Mouse (Mus musculus): ENCODE results near the gene Naip6.
"Not testable (repeated sequence)": the region's sequence is repeated elsewhere in the genome, so short reads cannot be mapped to it uniquely, and the experiment has no call there.

The Naip6 gene

DNA sequence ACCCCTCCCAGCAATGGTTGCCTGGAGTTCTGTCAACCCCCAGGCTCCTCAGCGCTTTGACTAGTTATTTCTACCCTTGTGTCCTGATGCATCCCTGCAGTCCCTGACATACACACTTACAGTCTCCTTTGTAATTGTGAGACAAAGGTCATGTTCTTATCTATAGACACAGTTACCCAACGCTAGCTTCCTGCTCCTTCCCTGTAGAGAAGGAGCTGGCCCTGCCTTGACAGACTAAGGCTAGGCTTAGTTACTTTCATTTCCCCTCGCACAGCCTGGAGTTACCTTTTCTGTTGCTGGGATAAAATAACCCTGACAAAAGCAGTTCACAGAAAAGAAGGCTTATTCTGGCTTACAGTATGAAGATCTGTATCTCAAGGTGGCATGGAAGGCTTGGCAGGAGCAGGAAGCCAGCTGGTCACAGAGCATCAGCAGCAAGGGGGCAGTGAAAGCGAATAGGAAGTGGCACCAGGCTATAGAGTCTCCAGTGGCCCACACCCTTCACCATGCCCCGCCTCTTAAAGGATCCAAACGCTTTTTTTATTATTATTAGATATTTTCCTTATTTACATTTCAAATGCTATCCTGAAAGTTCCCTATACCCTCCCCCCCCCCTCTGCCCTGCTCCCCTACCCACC lies at the start of gene Naip6:
Gene Naip6 (minus strand): TSS at position 419 of the 638 bp plus-strand sequence.
- not testable (repeated sequence) for DNase-seq (ENCODE audit: extremely low spot score)

DNA sequence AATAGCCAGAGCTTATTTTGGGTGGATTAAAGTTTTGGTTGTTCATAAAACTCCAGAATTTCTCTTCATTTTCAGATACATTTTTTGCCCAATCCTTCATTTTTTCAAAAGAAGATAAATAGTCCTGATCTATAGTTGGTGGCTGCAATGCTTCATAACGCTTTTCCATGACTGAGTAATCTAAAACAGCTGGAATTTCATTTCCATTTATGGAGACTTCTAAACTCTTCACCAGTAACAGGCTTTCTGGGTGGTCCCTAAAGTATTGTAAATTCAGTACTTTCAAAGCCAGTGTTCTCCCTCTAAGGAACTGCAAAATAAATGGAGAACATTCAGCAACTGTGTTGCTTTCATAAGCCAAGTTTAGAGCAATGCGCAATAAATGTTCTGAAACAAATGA lies 34.8 kb upstream of the Naip6 start:
- not testable (repeated sequence) for DNase-seq (ENCODE audit: extremely low spot score)

DNA sequence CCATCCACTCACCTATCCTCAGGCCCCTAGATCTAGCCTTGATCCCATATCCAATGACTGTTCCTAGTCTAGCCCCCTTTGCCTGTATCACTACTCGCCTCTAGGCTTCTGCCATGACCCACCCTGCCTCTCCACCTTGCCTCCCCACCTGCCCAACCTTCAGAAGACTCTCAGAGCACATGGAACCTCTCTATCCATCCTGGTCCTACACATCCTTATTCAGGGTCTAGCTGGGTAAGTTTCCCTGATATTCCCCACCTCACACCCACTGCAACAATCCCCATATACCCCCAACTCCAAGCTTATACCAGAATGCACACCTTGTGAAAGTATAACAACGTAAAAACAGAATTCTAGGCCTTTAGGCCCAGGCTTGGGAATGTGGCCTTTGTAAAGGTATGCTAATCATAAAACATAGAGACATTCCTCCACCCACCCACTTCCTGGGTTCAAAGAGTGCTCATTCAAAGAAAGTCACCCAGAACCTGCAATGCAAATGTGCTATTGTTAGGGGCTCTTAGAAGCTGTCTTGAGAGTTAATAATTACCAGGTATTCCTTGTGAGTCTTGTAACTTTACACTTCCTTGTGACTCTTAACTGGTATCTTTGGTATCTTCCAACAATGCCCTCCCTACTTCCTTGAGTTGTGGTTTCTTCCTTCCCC lies 32.2 kb upstream of the Naip6 start:
- not testable (repeated sequence) for DNase-seq (ENCODE audit: extremely low spot score)

DNA sequence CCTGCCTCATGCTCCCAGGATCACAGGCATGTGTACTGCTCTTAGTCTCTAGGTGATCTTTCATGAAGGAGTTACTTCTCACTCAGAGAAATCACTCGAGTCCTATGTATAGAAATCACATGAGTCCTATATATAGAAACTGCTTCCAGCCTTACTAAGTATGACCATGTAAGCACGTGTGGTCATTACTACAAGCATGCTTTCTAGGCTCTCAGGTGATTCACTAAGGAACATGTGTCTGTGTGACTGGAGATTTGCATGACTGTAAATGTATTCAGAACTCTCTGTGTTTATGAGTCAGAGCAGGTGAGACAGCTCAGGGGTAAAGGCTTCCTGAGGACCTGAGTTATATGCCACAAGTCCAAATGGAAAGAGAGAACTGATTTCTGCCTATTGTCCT lies 24.3 kb upstream of the Naip6 start:
- DNase-seq (ENCODE audit: extremely low spot score): no peak

DNA sequence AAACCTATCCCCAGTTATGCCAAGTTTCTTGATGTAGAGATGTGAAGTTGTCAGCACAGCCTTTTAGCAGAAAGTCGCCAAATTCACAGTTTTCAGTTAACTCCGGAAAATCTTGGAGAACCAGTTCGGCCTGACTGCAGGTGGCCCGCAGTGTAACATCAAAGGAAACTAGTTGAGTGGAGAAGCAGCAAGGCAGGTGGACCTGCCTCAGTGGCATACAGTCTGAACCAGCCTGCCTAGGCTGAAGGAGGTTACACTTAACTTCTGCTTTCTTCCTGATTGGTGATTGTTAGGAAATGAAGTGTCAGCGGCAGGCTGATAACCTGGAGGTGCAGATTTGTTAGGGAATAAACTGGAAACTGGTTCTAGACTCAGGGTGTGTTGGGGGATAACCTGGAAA lies 14.3 kb upstream of the Naip6 start:
- DNase-seq (ENCODE audit: extremely low spot score): not testable (repeated sequence)

DNA sequence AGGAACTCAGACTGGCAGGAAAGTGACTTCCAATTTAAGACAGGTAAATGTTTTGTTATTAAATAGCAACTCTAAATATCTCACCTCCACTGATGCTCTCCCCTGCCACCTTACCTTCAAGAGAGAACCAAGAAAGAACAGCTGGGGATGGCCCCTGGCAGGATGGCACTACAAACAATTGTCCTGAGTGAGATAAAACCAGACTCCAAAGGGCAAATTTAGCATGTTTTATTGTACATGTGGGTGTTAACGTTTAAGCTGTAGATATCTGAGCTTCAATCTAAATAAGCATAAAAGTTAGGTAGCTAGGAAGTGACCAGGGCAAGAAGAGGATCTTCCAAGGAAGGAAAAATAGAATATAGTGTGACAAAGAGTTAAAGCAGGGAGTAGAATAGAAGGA lies 11.4 kb upstream of the Naip6 start:
- DNase-seq (ENCODE audit: extremely low spot score): not testable (repeated sequence)

DNA sequence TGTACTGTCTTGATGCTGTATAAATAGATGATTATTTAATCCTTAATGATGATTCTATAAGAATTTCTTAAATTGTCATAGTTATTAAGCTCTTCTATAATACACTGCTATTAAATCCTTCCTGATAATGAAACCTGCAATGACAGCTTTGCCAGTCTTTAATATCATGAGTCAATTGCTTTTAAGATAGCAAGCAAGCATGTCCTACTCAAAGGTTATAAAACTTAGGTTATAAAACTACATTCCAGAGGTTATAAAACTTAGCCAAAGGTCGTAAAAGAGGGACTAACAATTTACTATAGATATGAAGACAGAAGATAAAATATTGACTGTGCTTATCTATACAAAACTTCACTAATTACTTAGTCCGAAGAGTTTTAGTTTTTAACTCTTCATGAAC lies 10.6 kb upstream of the Naip6 start:
- not testable (repeated sequence) for DNase-seq (ENCODE audit: extremely low spot score)

DNA sequence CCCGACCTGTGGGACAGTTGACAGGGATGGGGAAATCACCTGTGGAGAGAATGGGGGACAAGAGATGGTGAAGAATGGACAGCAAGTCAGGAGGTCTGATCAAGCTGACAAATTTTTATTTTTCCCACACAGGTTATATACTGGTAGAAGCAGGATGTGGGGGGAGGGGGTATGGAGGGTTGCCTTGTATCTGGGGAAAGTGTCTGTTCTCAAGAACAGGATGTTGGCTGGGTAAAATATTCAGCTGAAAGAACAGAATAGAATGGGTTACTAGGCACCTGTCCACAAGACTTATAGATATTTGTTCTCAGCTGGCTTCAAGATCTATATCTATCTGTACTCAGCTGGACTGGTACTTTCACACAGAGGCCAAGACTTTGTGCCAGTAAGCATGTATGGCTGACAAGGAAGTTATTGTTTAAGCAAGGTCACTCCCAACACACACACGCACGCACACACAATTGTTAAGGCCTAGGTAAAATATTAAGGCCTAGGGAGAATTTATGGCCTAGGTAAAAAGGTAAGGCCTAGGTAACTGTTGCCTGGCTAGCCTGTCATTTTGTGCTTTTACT lies 4.9 kb upstream of the Naip6 start:
- not testable (repeated sequence) for DNase-seq (ENCODE audit: extremely low spot score)

DNA sequence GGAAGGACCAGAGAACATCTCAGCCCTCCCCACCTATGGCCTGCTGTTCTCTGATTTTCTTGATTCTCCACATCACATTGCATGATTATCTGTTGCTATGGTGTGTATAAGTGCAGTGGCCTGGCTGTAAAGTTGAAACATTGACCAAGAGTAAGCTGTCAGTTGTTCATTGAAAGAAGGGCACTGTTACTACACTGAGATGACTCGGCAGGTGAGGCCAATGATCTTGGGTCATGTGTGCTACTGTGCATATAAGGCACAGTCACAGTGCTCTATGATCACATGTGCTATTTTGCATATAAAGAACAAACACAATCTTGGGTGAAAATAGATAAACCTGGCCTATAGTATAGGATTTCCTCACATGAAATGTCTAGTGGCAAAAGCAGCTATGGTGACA lies 32.9 kb downstream of the Naip6 start:
- no peak for DNase-seq (ENCODE audit: extremely low spot score)

DNA sequence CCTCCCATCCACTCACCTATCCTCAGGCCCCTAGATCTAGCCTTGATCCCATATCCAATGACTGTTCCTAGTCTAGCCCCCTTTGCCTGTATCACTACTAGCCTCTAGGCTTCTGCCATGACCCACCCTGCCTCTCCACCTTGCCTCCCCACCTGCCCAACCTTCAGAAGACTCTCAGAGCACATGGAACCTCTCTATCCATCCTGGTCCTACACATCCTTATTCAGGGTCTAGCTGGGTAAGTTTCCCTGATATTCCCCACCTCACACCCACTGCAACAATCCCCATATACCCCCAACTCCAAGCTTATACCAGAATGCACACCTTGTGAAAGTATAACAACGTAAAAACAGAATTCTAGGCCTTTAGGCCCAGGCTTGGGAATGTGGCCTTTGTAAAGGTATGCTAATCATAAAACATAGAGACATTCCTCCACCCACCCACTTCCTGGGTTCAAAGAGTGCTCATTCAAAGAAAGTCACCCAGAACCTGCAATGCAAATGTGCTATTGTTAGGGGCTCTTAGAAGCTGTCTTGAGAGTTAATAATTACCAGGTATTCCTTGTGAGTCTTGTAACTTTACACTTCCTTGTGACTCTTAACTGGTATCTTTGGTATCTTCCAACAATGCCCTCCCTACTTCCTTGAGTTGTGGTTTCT lies 45.9 kb downstream of the Naip6 start:
- DNase-seq (ENCODE audit: extremely low spot score): not testable (repeated sequence)

DNA sequence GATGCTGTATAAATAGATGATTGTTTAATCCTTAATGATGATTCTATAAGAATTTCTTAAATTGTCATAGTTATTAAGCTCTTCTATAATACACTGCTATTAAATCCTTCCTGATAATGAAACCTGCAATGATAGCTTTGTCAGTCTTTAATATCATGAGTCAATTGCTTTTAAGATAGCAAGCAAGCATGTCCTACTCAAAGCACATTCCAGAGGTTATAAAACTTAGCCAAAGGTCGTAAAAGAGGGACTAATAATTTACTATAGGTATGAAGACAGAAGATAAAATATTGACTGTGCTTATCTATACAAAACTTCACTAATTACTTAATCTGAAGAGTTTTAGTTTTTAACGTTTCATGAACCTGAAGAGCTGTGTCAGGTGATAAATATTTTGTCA lies 60.5 kb downstream of the Naip6 start:
- DNase-seq (ENCODE audit: extremely low spot score): not testable (repeated sequence)

DNA sequence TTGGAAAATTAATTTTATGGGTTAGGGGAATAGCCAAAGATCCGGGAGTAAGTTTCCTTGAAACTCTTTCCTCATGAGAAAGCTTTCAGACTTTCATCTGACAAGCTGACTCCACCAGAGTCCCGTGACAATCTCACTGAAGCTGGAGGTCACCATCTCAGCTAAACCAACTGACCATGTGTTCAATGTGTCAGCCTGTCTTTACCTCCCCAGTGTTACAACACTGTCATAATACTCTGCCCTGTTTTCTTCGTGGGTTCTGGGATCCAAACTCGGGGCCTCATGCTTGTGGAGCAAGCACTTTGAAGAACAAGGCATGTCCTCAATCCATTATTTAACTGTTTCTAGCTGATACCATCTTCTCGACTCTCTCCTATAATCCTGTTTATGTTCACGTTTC lies 61.5 kb downstream of the Naip6 start:
- not testable (repeated sequence) for DNase-seq (ENCODE audit: extremely low spot score)

DNA sequence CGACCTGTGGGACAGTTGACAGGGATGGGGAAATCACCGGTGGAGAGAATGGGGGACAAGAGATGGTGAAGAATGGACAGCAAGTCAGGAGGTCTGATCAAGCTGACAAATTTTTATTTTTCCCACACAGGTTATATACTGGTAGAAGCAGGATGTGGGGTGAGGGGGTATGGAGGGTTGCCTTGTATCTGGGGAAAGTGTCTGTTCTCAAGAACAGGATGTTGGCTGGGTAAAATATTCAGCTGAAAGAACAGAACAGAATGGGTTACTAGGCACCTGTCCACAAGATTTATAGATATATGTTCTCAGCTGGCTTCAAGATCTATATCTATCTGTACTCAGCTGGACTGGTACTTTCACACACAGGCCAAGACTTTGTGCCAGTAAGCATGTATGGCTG lies 65.6 kb downstream of the Naip6 start:
- DNase-seq (ENCODE audit: extremely low spot score): not testable (repeated sequence)

DNA sequence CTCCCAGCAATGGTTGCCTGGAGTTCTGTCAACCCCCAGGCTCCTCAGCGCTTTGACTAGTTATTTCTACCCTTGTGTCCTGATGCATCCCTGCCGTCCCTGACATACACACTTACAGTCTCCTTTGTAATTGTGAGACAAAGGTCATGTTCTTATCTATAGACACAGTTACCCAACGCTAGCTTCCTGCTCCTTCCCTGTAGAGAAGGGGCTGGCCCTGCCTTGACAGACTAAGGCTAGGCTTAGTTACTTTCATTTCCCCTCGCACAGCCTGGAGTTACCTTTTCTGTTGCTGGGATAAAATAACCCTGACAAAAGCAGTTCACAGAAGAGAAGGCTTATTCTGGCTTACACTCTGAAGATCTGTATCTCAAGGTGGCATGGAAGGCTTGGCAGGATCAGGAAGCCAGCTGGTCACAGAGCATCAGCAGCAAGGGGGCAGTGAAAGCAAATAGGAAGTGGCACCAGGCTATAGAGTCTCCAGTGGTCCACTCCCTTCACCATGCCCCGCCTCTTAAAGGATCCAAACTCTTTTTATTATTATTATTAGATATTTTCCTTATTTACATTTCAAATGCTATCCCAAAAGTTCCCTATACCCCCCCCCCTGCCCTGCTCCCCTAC lies 70.5 kb downstream of the Naip6 start:
- not testable (repeated sequence) for DNase-seq (ENCODE audit: extremely low spot score)

DNA sequence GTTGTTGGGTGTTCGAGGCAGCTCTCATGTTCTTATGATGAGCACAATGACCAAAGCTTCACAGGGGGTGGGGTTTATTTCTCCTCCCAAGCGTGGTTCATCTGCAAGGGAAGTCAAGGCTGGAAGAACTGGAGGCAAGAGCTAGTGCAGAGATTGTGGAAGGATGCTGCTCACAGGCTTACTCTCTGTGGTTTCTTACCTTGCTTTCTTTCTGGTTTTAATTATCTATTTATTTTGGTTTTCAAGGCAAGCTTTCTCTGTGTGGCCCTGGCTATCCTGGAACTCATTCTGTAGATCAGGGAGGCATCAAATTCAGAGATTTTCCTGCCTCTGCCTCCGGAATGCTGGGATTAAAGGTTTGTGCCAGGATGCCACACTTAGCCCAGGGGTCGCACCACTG lies 71.3 kb downstream of the Naip6 start, which contains the start of gene Naip5:
Gene Naip5 (minus strand): TSS at position 101 of the 400 bp plus-strand sequence.
- not testable (repeated sequence) for DNase-seq (ENCODE audit: extremely low spot score)

DNA sequence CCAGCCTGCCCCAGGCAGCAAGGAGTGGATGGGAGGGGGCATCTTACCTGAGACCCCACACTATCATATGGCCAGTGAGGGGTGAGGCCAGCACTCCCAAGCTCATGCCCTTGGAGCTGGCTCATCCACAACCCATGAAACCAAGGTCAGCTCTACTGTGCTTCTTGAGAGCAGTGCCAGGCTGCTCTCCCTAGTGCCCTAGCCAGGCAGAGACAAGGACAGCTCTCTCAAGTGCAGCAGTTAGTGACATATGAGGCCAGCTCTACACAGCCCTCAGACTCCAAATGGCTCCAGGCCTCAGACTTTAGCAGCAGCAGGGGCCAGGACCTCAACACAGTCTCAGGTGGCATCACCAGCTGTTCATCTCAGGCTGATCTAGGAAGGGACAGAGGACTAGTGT lies 73.8 kb downstream of the Naip6 start:
- no peak for DNase-seq (ENCODE audit: extremely low spot score)
